ENCODE assay signal across 23 mouse cellular contexts in genomic region chr9:100596317-100596716, GRCm38 (mm10). TPM values are rescaled to one million over a fixed set of nuclear protein-coding genes. Genes with fewer than 3 reads are reported as not detected.
DNase-seq lines count a peak whose midpoint lies in the region; ATAC-seq lines count a peak whose summit lies in the region.
"Had no signal": no experiment of that assay in that cellular context is flagged by ENCODE, and none has a peak within 500 bp of the region (broad histone marks: within the 10 kb centered on the region; RNA-seq: fewer than 3 reads in every experiment).

No protein-coding gene starts in this region.

- H3K27ac ChIP-seq in limb, embryonic 15.5 days, result no peak overlapping the region
- H3K27ac ChIP-seq in limb, embryonic 10.5 days, result no peak overlapping the region
- H3K27ac ChIP-seq: gastrocnemius, adult 2 months; heart, embryonic 15.5 days; hindbrain, embryonic 14.5 days; kidney, postnatal 0 days; limb, embryonic 12.5 days; midbrain, embryonic 13.5 days; neural tube, embryonic 12.5 days had no signal

- no peaks in the 10 kb centered on the region for H3K36me3 ChIP-seq in limb, embryonic 15.5 days
- H3K36me3 ChIP-seq in limb, embryonic 10.5 days, result no peaks in the 10 kb centered on the region
- H3K36me3 ChIP-seq: heart, embryonic 15.5 days; limb, embryonic 12.5 days; midbrain, embryonic 13.5 days; neural tube, embryonic 12.5 days had no signal

- WGBS in limb, embryonic 15.5 days, result 87% methylated on average over 8 of the region's 8 CpGs
- 88% methylated on average over 8 of the region's 8 CpGs for WGBS in limb, embryonic 10.5 days

- H3K9me3 ChIP-seq in limb, embryonic 15.5 days, result no peaks in the 10 kb centered on the region
- no peaks in the 10 kb centered on the region for H3K9me3 ChIP-seq in limb, embryonic 10.5 days (replicated peaks)
- H3K9me3 ChIP-seq: heart, embryonic 15.5 days; limb, embryonic 12.5 days; midbrain, embryonic 13.5 days; neural tube, embryonic 12.5 days had no signal

- ATAC-seq in limb, embryonic 15.5 days (ENCODE audit: insufficient number of reproducible peaks, low FRiP score, low TSS enrichment, low read depth), result 0 out of 2 replicates have a peak, but pooled peaks have one; percentile 19
- ATAC-seq in erythroid progenitor cell, adult 5-6 weeks (replicated peaks; ENCODE audit: low FRiP score, poor library complexity, severe bottlenecking), result 0 out of 2 replicates have a peak, but pooled peaks have one; percentile 42
- ATAC-seq in megakaryocyte-erythroid progenitor cell, adult 5-6 weeks (replicated peaks; ENCODE audit: low FRiP score, low TSS enrichment, poor library complexity, severe bottlenecking), result 0 out of 2 replicates have a peak, but pooled peaks have one; percentile 41
- ATAC-seq: forebrain, embryonic 14.5 days; lung, postnatal 0 days; midbrain, embryonic 13.5 days had no signal

- H3K4me3 ChIP-seq in limb, embryonic 15.5 days, result no peak overlapping the region
- no peak overlapping the region for H3K4me3 ChIP-seq in limb, embryonic 10.5 days
- H3K4me3 ChIP-seq: gastrocnemius, adult 2 months; heart, embryonic 15.5 days; limb, embryonic 12.5 days; midbrain, embryonic 13.5 days; neural tube, embryonic 12.5 days had no signal

- H3K27me3 ChIP-seq in limb, embryonic 15.5 days, result no peaks in the 10 kb centered on the region
- no peaks in the 10 kb centered on the region for H3K27me3 ChIP-seq in limb, embryonic 10.5 days (ENCODE audit: low read depth, poor library complexity, severe bottlenecking)
- H3K27me3 ChIP-seq: heart, embryonic 15.5 days; limb, embryonic 12.5 days; midbrain, embryonic 13.5 days; neural tube, embryonic 12.5 days had no signal

- no peaks in the 10 kb centered on the region for H3K4me1 ChIP-seq in limb, embryonic 15.5 days
- H3K4me1 ChIP-seq in limb, embryonic 10.5 days, result no peaks in the 10 kb centered on the region
- H3K4me1 ChIP-seq: neural tube, embryonic 12.5 days had no signal

- no peak overlapping the region for H3K9ac ChIP-seq in limb, embryonic 15.5 days
- H3K9ac ChIP-seq: heart, embryonic 15.5 days; hindbrain, embryonic 14.5 days; limb, embryonic 12.5 days; midbrain, embryonic 13.5 days; neural tube, embryonic 12.5 days had no signal

- no peak for DNase-seq in limb, embryonic 10.5 days (ENCODE audit: low spot score)
- peak; percentile 26 for DNase-seq in MEL-GATA-1-ER (ENCODE audit: extremely low read depth, low read depth)
- no peak for DNase-seq in lung, postnatal 10 days
- no peak for DNase-seq in gastrocnemius, postnatal 10 days
- DNase-seq in cerebellum, adult 18-20 months, result no peak
- DNase-seq: adrenal gland, adult 8-10 months; cerebellum, adult 11 months; cerebellum, postnatal 25 days; gastrocnemius, adult 2 months; heart, postnatal 36 days; kidney, adult 2 months; right cerebral cortex, postnatal 14 days had no signal

- H3K4me2 ChIP-seq in limb, embryonic 15.5 days, result no peak overlapping the region
- H3K4me2 ChIP-seq: heart, embryonic 15.5 days; hindbrain, embryonic 14.5 days; limb, embryonic 12.5 days; midbrain, embryonic 13.5 days; neural tube, embryonic 12.5 days had no signal

RNA-seq across cellular contexts. Expression of gene Stag1, which starts 1.3 kb away (rescaled TPM):
- polyA plus RNA-seq in limb, embryonic 15.5 days (2015; fragmentation: Nextera tagmentation; extraction: Ambion mirVana), result 37.9 and 46.2 TPM in 2 replicates
- 52.8 and 57.2 TPM in 2 replicates for polyA plus RNA-seq in limb, embryonic 10.5 days (2016; fragmentation: Nextera tagmentation; extraction: Ambion mirVana)
- total RNA-seq in erythroid progenitor cell, adult 5-6 weeks (2015; ENCODE audit: low replicate concordance), result 121 and 177 TPM in 2 replicates
- 229 and 248 TPM in 2 replicates for total RNA-seq in erythroid progenitor cell, adult 5-6 weeks (2017; ENCODE audit: low replicate concordance)
- total RNA-seq in megakaryocyte-erythroid progenitor cell, adult 5-6 weeks (2014; fragmentation: Nextera tagmentation), result 67.5 and 68.5 TPM in 2 replicates
- 88.8 and 97.6 TPM in 2 replicates for total RNA-seq in megakaryocyte-erythroid progenitor cell, adult 5-6 weeks (2017)
- 10 to 100 TPM; 33.5 to 43.0 TPM for total RNA-seq in gastrocnemius, postnatal 10 days (2021)

RNA-seq across cellular contexts. Expression of gene Slc35g2, which starts 25.4 kb away (rescaled TPM):
- polyA plus RNA-seq in limb, embryonic 15.5 days (2015; fragmentation: Nextera tagmentation; extraction: Ambion mirVana), result 2.6 and 3.1 TPM in 2 replicates
- polyA plus RNA-seq in limb, embryonic 10.5 days (2016; fragmentation: Nextera tagmentation; extraction: Ambion mirVana), result 1.6 and 3.4 TPM in 2 replicates
- total RNA-seq in erythroid progenitor cell, adult 5-6 weeks (2015; ENCODE audit: low replicate concordance), result not detected in 2 replicates
- total RNA-seq in erythroid progenitor cell, adult 5-6 weeks (2017; ENCODE audit: low replicate concordance), result not detected in 2 replicates
- not detected in 2 replicates for total RNA-seq in megakaryocyte-erythroid progenitor cell, adult 5-6 weeks (2014; fragmentation: Nextera tagmentation)
- total RNA-seq in megakaryocyte-erythroid progenitor cell, adult 5-6 weeks (2017), result not detected in 2 replicates
- total RNA-seq in gastrocnemius, postnatal 10 days (2021), result under 1 TPM; 0.68 to 0.70 TPM

RNA-seq across cellular contexts. Expression of gene Nck1, which starts 50.4 kb away (rescaled TPM):
- 70.8 and 71.6 TPM in 2 replicates for polyA plus RNA-seq in limb, embryonic 15.5 days (2015; fragmentation: Nextera tagmentation; extraction: Ambion mirVana)
- polyA plus RNA-seq in limb, embryonic 10.5 days (2016; fragmentation: Nextera tagmentation; extraction: Ambion mirVana), result 62.5 and 66.3 TPM in 2 replicates
- 20.5 and 21.3 TPM in 2 replicates for total RNA-seq in erythroid progenitor cell, adult 5-6 weeks (2015; ENCODE audit: low replicate concordance)
- 20.2 and 43.7 TPM in 2 replicates for total RNA-seq in erythroid progenitor cell, adult 5-6 weeks (2017; ENCODE audit: low replicate concordance)
- 17.5 and 19.5 TPM in 2 replicates for total RNA-seq in megakaryocyte-erythroid progenitor cell, adult 5-6 weeks (2014; fragmentation: Nextera tagmentation)
- 37.0 and 54.1 TPM in 2 replicates for total RNA-seq in megakaryocyte-erythroid progenitor cell, adult 5-6 weeks (2017)
- total RNA-seq in gastrocnemius, postnatal 10 days (2021), result 10 to 100 TPM; 35.9 to 39.7 TPM
